Mouse (Mus musculus) limb, embryonic 11.5 days (tissue): ENCODE results near the gene Fkbp14. TPM values are rescaled to one million over a fixed set of nuclear protein-coding genes. Genes with fewer than 3 reads are reported as not detected.
A peak's percentile ranks its signal among the peaks of the same experiment; 100 is the strongest.

Source experiments
- ATAC-seq: fragments of 200-750 bp; cut with Nextera tagmentation; 2 replicates; pipeline ENCODE4 v1.8.0; 2017; ENCODE audit warnings: low read depth; ENCODE audit not compliant: insufficient number of reproducible peaks, low FRiP score, low TSS enrichment
- DNase-seq: peaks from one replicate; pipeline ENCODE4 v3.0.0-alpha.2; 2015; ENCODE audit warnings: low spot score
- H3K27ac ChIP-seq: fragments of 300-500 bp; sonication (generic); replicated peaks from 2 replicates; pipeline ENCODE4 v1.5.1; 2014; ENCODE audit warnings: low read depth, mild to moderate bottlenecking, low read length
- H3K27me3 ChIP-seq: fragments of 300-500 bp; sonication (generic); 2 replicates; pipeline ENCODE4 v1.6.1; 2014; ENCODE audit warnings: mild to moderate bottlenecking, low read length, mixed read lengths; ENCODE audit not compliant: control insufficient read depth, insufficient read depth
- H3K36me3 ChIP-seq: fragments of 300-500 bp; sonication (generic); 2 replicates; pipeline ENCODE4 v1.6.1; 2014; ENCODE audit warnings: mild to moderate bottlenecking, low read length, moderate library complexity, mixed read lengths; ENCODE audit not compliant: control insufficient read depth, insufficient read depth
- H3K4me1 ChIP-seq: fragments of 300-500 bp; sonication (generic); 2 replicates; pipeline ENCODE4 v1.6.1; 2014; ENCODE audit warnings: low read length, mixed read lengths; ENCODE audit not compliant: control insufficient read depth, insufficient read depth
- H3K4me2 ChIP-seq: fragments of 300-500 bp; sonication (generic); 2 replicates; pipeline ENCODE4 v1.6.1; 2014; ENCODE audit warnings: low read depth, mild to moderate bottlenecking, moderate library complexity; ENCODE audit not compliant: severe bottlenecking
- H3K4me3 ChIP-seq: fragments of 300-500 bp; sonication (generic); 2 replicates; pipeline ENCODE4 v1.5.1; 2014; ENCODE audit warnings: low read depth, low read length
- H3K9ac ChIP-seq: fragments of 300-500 bp; sonication (generic); 2 replicates; pipeline ENCODE4 v1.6.1; 2014; ENCODE audit warnings: mild to moderate bottlenecking, low read length
- H3K9me3 ChIP-seq: fragments of 300-500 bp; sonication (generic); 2 replicates; pipeline ENCODE4 v1.6.1; 2016; ENCODE audit warnings: low read length; ENCODE audit not compliant: control insufficient read depth
- WGBS: fragments of 180-500 bp; shearing (Covaris S2); extraction: QIAGEN DNeasy Blood & Tissue Kit; methylation state at CpG from one replicate; pipeline ENCODE4 v1.1.7; 2014; 5-methylcytosine and 5-hydroxymethylcytosine counted together
- polyA plus RNA-seq: library from polyadenylated mRNA; unstranded; fragments of >200 nt; fragmentation: Nextera tagmentation; extraction: Ambion mirVana; gene quantifications from 2 replicates; pipeline ENCODE4 v1.2.1, GENCODE M21; 2014

Fkbp14 gene
- polyA plus RNA-seq, 1 experiment from 2014 or later, result 20.4 TPM

DNA sequence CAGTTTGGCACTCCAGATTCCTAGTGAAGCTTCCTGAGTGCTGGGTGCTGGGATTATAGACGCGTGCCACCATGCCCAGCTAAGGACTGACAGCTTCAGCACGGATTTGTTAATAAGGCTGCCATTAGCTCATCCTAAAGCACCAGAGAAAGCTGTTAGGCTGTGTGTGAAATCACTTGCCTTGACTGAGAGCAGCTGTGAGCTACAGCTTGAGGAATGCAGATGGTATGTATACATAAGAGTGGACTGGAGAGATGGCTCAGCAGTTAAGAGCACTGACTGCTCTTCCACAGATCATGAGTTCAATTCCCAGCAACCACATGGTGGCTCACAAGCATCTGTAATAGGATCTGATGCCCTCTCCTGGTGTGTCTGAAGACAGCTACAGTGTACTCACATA lies 20.3 kb upstream of the Fkbp14 start:
- Histone ChIP-seq H3K4me1 (no peaks in the 10 kb centered on the region), H3K9ac (no peak overlapping the region), H3K4me3 (no peak overlapping the region), H3K4me2 (no peak overlapping the region), H3K9me3 (no peaks in the 10 kb centered on the region), H3K27me3 (no peaks in the 10 kb centered on the region), H3K27ac (no peak overlapping the region), H3K36me3 (no peaks in the 10 kb centered on the region)
- no peak for ATAC-seq
- 78% methylated on average over 3 of the region's 3 CpGs for WGBS
- no peak for DNase-seq

DNA sequence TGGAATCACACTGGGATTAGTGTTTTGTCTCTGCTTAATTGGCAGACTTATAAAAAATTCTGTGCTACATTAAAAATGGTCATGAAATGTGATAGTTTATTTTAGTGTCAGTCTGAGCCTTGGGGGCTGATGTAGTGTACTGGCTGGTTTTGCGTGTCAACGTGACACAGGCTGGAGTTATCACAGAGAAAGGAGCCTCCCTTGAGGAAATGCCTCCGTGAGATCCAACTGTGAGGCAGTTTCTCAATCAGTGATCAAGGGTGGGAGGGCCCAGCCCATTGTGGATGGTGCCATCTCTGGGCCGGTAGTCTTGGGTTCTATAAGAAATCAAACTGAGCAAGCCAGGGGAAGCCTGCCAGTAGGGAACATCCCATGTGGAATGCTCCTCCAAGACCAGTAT lies 9.1 kb upstream of the Fkbp14 start:
- Histone ChIP-seq H3K4me3 (no peak overlapping the region), H3K27ac (no peak overlapping the region), H3K4me1 (0 out of 2 replicates have a peak, but pooled peaks cover 3% of the 10 kb centered on the region), H3K36me3 (no peaks in the 10 kb centered on the region), H3K9me3 (no peaks in the 10 kb centered on the region), H3K9ac (no peak overlapping the region), H3K27me3 (no peaks in the 10 kb centered on the region), H3K4me2 (no peak overlapping the region)
- 81% methylated on average over 4 of the region's 4 CpGs for WGBS
- ATAC-seq, result no peak
- DNase-seq, result no peak

DNA sequence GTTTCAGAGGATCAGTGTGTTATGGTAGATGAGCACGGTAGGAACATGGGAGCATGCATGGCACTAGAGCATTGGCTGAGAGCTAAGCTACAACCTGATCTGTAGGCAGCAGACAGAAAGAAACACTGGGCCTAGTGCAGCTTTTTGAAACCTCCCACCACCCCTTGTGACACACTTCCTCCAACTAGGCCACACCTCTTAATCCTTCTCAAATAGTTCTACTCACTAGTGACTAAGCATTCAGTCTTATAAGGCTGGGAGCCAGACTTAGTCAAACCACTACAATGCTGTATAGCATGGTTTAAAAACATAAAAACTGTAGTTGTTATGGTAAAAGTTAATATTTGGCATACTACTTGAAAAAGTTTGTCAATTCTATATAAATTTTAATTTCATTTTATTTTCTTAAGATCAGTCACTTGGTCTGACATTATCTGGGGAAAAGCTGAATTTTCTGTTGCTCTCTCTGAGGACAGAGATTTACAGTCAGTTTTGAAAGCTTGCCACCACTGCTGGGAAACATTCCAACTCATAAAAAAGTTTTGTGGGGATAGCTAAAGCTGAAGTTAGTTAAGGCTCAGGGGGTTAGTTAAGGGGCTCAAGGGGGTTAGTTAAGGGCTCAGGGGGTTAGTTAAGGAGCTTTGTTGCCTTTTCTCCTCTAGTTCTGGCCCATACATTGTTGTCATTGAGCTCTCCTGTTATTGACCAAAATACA lies 7.0 kb upstream of the Fkbp14 start:
- no peak overlapping the region for H3K9ac ChIP-seq
- H3K4me1 ChIP-seq, result 0 out of 2 replicates have a peak, but pooled peaks cover 3% of the 10 kb centered on the region
- H3K4me3 ChIP-seq, result no peak overlapping the region
- DNase-seq (no peak), ATAC-seq (no peak)
- H3K9me3 ChIP-seq, result no peaks in the 10 kb centered on the region
- no peak overlapping the region for H3K27ac ChIP-seq
- H3K4me2 ChIP-seq, result no peak overlapping the region
- H3K27me3 ChIP-seq, result no peaks in the 10 kb centered on the region
- 98% methylated on average over 1 of the region's 1 CpGs for WGBS
- no peaks in the 10 kb centered on the region for H3K36me3 ChIP-seq

DNA sequence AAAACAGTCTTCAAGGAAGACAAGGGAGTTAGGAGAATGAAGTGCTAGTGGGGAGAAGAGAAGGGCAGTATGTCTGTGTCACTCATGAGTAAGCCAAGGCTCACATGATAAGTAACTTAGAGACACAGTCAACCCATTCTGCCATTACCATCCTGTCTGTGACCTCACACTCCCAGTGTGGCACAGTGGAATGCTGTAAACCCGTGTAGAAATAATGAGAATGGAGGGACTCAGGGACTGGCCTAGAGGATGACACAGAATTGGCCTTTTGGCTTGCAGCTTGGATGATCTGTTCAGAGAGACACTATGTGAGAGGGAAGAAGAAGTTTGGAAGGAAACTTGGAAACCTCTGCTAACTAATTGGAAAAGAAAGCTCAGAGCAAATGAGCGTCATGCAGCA lies 5.8 kb upstream of the Fkbp14 start:
- H3K4me1 ChIP-seq, result 0 out of 2 replicates have a peak, but pooled peaks cover 3% of the 10 kb centered on the region
- 88% methylated on average over 2 of the region's 2 CpGs for WGBS
- ATAC-seq, result no peak

DNA sequence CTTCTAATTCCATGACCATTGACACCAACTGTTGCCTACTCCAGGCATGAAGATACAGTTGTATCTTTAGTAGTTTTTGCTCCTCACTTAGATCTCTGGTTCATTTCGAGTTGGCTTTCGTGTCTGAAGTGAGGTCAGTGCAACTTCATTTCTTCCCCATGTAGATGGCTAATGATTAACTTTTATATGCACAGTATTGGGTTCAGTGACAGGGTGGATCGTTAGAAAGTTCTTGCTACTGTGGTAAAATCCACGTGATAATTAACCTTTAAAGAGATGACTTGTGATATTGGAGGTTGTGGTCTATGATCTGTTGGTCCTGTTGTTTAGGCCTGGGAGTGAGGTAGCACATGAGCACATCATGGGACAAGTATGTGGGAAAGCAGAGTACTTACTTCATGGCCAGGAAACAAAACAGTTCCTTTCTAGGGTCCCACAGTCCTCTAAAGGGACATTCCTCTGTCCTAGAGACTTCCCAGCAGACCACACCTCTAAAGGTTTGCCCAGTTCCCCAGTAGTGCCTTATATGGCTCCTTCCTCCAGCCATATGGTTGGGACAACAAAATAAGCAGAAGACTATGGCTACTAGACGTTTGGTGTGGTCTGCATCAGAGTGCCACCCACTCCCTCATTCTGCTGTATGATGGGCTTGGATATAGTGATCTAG lies 3.7 kb upstream of the Fkbp14 start:
- 72% methylated on average over 5 of the region's 5 CpGs for WGBS
- Histone ChIP-seq H3K4me3 (no peak overlapping the region), H3K27me3 (no peaks in the 10 kb centered on the region), H3K4me2 (no peak overlapping the region), H3K9ac (no peak overlapping the region), H3K9me3 (no peaks in the 10 kb centered on the region), H3K27ac (no peak overlapping the region), H3K4me1 (0 out of 2 replicates have a peak, but pooled peaks cover 3% of the 10 kb centered on the region), H3K36me3 (no peaks in the 10 kb centered on the region)
- ATAC-seq (no peak), DNase-seq (no peak)

More for the DNA sequence above, 5.8 kb upstream of the Fkbp14 start:
- no peak for DNase-seq
- no peaks in the 10 kb centered on the region for H3K36me3 ChIP-seq
- no peak overlapping the region for H3K9ac ChIP-seq
- H3K27me3 ChIP-seq, result no peaks in the 10 kb centered on the region
- H3K4me2 ChIP-seq, result no peak overlapping the region
- H3K9me3 ChIP-seq, result no peaks in the 10 kb centered on the region
- H3K27ac ChIP-seq, result no peak overlapping the region
- H3K4me3 ChIP-seq, result no peak overlapping the region

DNA sequence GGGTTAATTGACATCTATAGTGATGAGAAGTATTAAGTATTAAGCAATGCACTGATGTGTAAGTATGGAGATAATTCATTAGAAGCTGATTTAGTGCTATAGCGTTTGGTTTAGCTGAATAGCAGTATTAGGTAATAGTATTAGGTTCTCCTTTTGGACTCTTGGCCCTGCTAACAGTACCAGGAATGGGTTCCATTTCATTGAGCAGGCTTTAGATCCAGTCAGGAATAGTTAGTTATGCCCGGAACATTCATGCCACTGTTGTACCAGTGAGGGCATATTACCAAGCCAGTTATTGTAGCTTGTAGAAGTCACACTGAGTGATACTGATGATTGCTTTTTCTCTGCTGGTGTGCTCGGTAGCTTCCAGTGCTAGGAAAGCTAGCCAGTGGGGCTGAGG lies 603 bp upstream of the Fkbp14 start:
- no peaks in the 10 kb centered on the region for H3K27me3 ChIP-seq
- ATAC-seq, result no peak
- 87% methylated on average over 3 of the region's 3 CpGs for WGBS
- no peaks in the 10 kb centered on the region for H3K9me3 ChIP-seq
- H3K4me1 ChIP-seq, result no peaks in the 10 kb centered on the region
- no peak for DNase-seq
- H3K36me3 ChIP-seq, result no peaks in the 10 kb centered on the region
- H3K4me2 ChIP-seq, result no peak overlapping the region
- H3K9ac ChIP-seq, result no peak overlapping the region
- no peak overlapping the region for H3K4me3 ChIP-seq
- H3K27ac ChIP-seq, result no peak overlapping the region

DNA sequence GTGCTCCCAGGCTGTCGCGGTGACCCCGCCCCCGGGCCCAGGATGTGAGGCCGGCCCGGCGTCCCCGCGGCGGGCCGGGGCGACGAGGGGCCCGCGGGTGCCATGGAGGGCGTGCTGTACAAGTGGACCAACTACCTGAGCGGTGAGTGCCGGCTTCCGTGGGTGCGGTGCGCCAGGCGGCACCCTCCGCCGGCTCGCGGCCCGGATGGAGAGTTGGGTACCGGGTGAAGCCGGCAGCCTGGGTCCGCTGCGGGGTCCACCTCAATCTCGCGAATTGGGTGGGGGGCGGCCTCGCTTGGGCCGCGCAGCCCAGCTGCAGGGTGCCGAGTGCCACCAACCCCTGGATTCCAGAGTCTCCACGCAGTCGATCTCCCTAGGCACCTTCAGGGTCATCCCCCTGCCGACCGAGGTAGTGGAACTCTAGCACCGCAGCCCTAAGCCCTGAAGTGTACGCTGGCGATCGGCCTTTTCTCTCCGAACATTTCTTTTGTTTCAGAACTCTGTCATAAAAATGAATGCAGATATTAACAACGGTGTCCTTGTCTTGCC lies 1.7 kb downstream of the Fkbp14 start:
- Histone ChIP-seq H3K27me3 (no peaks in the 10 kb centered on the region), H3K36me3 (no peaks in the 10 kb centered on the region), H3K4me1 (peaks cover 5% of the 10 kb centered on the region; the same call in 1 of the 2 replicates), H3K4me2 (peak overlapping the region; percentile 75), H3K9me3 (no peaks in the 10 kb centered on the region), H3K9ac (peak overlapping the region; percentile 87), H3K27ac (peak overlapping the region; percentile 55; the same call in 1 of the 2 replicates), H3K4me3 (peak overlapping the region; percentile 90)
- DNase-seq (no peak), ATAC-seq (peak; percentile 52)
- 1% methylated on average over 44 of the region's 48 CpGs for WGBS

DNA sequence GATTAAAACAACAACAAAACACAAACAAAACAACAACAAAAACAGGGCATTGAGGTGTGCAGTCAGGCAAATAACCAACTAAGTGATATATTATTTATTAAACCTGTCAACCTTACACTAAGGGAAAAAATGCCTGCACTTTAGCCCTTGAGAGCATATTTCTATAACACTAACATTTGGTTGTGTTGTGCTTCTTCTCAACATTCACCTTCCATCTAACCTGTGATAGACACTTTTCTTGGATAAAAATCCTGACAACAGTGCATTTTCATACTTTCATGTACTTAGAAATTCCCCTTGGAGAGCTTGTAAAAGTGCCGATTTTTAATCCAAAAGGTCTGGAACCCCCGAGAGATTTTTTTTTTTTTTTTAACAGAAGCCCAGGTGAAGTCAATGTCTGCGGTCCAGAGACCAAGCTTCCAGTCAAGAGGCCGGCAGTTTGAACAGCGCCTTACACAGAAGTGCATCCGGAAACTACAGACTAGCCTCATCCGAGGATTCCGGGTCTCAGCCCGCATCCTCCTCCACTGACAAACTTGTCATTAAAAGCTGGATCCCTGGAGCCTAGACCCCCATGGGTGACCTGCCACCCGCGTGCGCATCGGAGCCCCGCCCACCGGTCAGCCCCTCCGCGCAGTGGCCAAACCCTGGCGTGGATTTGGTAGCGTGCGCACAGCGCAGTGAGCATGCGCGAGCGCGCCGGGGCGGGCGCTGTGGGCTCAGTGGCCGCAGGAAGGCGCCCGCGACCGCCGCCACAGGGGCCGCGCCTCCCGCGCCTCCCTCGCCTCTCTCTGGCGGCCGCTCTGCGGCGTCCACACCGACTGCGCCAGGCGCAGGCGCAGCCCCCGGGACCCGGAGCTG lies 2.4 kb downstream of the Fkbp14 start, which contains the start of gene Plekha8:
Plekha8 (plus strand) TSS at position 643 of the 861 bp plus-strand sequence.
- Histone ChIP-seq H3K9me3 (no peaks in the 10 kb centered on the region), H3K9ac (peak within 1 kb of the TSS; percentile 87), H3K36me3 (no peaks in the 10 kb centered on the region), H3K4me1 (peaks cover 5% of the 10 kb centered on the region; the same call in 1 of the 2 replicates), H3K4me3 (peak within 1 kb of the TSS; percentile 90), H3K4me2 (peak within 1 kb of the TSS; percentile 75), H3K27ac (peak within 1 kb of the TSS; percentile 55; the same call in 1 of the 2 replicates), H3K27me3 (no peaks in the 10 kb centered on the region)
- under 1% methylated on average over 48 of the region's 49 CpGs for WGBS
- ATAC-seq (peak; percentile 91), DNase-seq (peak; percentile 92)
